In genomic region chr3:127038570-127038969, GRCm38 (mm10) we compare ENCODE assay signal across 19 mouse cellular contexts.
DNase-seq lines count a peak whose midpoint lies in the region; TF ChIP-seq lines count a peak whose summit lies in the region.
"Had no signal": no experiment of that assay in that cellular context is flagged by ENCODE, and none has a peak within 500 bp of the region (broad histone marks: within the 10 kb centered on the region; RNA-seq: fewer than 3 reads in every experiment).

No protein-coding gene starts in this region.

- no peak overlapping the region for H3K4me3 ChIP-seq in cerebellum, adult 2 months (replicated peaks; ENCODE audit: insufficient read depth, low read depth, low read length)
- H3K4me3 ChIP-seq in lung, adult 2 months (replicated peaks; ENCODE audit: extremely low read depth, low read depth, low read length), result no peak overlapping the region
- H3K4me3 ChIP-seq: forebrain, embryonic 10.5 days; hindbrain, embryonic 12.5 days; layer of hippocampus, adult 2 months; liver, embryonic 13.5 days; midbrain, embryonic 13.5 days; neural tube, embryonic 13.5 days had no signal

- H3K4me1 ChIP-seq in cerebellum, adult 2 months (ENCODE audit: control insufficient read depth, insufficient read depth, low read length), result no peaks in the 10 kb centered on the region; the same call in 1 of the 2 replicates
- H3K4me1 ChIP-seq in lung, adult 2 months (ENCODE audit: control insufficient read depth, insufficient read depth, low read length), result no peaks in the 10 kb centered on the region
- H3K4me1 ChIP-seq: forebrain, embryonic 10.5 days; hindbrain, embryonic 12.5 days; liver, embryonic 13.5 days; midbrain, embryonic 13.5 days; neural tube, embryonic 13.5 days had no signal

- H3K27me3 ChIP-seq in cerebellum, adult 2 months (ENCODE audit: control insufficient read depth, insufficient read depth, low read length), result no peaks in the 10 kb centered on the region
- H3K27me3 ChIP-seq: hindbrain, embryonic 12.5 days; liver, embryonic 13.5 days; midbrain, embryonic 13.5 days; neural tube, embryonic 13.5 days had no signal

- no peak for TF ChIP-seq POLR2A in cerebellum, adult 2 months (IDR thresholded peaks at IDR 0.05; ENCODE audit: borderline replicate concordance, insufficient read depth, low read length)
- TF ChIP-seq POLR2A in lung, adult 2 months (IDR thresholded peaks at IDR 0.05; ENCODE audit: borderline replicate concordance, extremely low read depth, low read depth, low read length), result no peak

- peak; percentile 55 to 75 for DNase-seq in cerebellum, adult 2 months
- DNase-seq in cerebellum, adult 9-10 months, result no peak
- DNase-seq in right cerebral cortex, adult 18-20 months, result peak; percentile 80
- DNase-seq in right cerebral cortex, postnatal 4 days, result no peak
- peak; percentile 63 for DNase-seq in adrenal gland, postnatal 25 days
- peak; percentile 47 for DNase-seq in right cerebral cortex, postnatal 25 days
- DNase-seq in lung, adult 2 months, result no peak
- DNase-seq in thymus, postnatal 36 days, result no peak
- DNase-seq: forebrain, postnatal 0 days; gastrocnemius, postnatal 36 days; kidney, postnatal 25 days; liver, embryonic 13.5 days; lung, embryonic 14.5 days; thymus, postnatal 14 days had no signal

- WGBS in cerebellum, adult 2 months, result 38% methylated on average over 7 of the region's 7 CpGs
- WGBS in lung, adult 2 months, result 76% methylated on average over 7 of the region's 7 CpGs

- H3K27ac ChIP-seq in cerebellum, adult 2 months (ENCODE audit: insufficient read depth, low read length), result no peak overlapping the region
- H3K27ac ChIP-seq: forebrain, embryonic 10.5 days; hindbrain, embryonic 12.5 days; layer of hippocampus, adult 2 months; liver, embryonic 13.5 days; midbrain, embryonic 13.5 days; neural tube, embryonic 13.5 days had no signal

- TF ChIP-seq CTCF in cerebellum, adult 2 months (IDR thresholded peaks at IDR 0.05; ENCODE audit: borderline replicate concordance, insufficient read depth, low read depth, low read length), result no peak
- no peak for TF ChIP-seq CTCF in lung, adult 2 months (IDR thresholded peaks at IDR 0.05; ENCODE audit: insufficient read depth, low read length)

Comparison
In these comparisons a context has a peak if more than half of its experiments do, and no peak if none do; other contexts are left out.
1. DNase-seq: peak in cerebellum, adult 2 months (2 of 2), right cerebral cortex, adult 18-20 months (single experiment), adrenal gland, postnatal 25 days (single experiment) and right cerebral cortex, postnatal 25 days (single experiment); none in cerebellum, adult 9-10 months (single experiment), right cerebral cortex, postnatal 4 days (single experiment), lung, adult 2 months (single experiment) and thymus, postnatal 36 days (0 of 2).